Mouse (Mus musculus): ENCODE measurements around the gene Rnf144b.

Gene Rnf144b

DNA sequence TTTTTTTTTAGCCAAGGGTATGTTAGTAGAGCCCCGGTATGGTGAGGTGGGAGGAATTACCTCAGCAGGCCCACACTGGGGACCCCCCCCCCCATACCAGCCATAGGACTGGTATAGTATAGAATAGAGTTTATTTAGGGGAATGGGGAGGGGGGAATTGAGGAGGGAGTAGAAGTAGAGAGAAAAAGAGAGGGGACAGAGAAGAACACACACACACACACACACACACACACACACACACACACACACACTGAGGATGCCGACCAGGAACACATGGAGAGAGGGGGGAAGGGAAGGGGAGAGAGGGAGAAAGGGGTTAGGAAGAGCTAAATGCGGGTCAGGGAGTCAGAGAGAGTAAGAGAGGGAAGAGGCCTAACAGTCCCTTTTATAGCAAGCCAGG lies 151.7 kb downstream of the Rnf144b start:
- DNase-seq = no peak

DNA sequence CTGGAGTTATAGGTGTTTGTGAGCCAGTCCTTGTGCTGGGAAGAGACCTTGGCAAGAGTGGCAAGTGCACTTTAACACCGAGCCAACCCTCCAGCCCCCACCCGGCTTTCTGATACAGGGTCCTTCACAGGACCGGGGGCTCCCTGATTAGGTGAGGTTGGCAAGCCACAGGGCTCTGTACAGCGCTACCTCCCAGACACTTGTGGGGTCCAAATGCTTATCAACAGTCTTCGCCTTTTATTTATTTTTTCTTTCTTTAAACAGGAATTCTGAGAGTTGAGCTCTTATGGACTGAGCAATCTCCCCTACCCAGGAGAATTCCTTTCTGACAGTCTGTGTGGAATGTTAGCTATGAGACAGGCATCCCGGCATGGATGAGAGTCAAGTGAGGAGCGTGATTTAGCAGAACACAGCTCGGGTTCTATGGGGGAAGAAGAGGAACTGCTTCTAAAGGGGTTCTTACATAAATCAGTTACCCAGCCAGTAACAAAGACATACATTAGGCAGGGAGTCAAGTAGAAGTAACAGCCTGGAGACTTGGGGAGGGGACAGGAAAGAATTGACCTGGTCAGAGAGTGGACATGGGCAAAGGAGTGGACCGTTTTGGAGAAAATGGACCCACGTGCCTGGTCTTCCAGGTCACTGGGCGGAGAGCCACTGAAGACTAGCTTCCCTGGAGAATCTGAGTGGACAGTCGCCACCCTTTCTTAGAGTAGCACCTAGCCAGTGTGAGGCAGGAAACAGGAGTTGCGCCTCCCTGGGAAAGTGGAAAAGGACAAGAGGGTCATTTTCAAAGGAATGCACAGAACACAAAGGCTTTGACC lies 154.8 kb downstream of the Rnf144b start:
- no peak for DNase-seq

DNA sequence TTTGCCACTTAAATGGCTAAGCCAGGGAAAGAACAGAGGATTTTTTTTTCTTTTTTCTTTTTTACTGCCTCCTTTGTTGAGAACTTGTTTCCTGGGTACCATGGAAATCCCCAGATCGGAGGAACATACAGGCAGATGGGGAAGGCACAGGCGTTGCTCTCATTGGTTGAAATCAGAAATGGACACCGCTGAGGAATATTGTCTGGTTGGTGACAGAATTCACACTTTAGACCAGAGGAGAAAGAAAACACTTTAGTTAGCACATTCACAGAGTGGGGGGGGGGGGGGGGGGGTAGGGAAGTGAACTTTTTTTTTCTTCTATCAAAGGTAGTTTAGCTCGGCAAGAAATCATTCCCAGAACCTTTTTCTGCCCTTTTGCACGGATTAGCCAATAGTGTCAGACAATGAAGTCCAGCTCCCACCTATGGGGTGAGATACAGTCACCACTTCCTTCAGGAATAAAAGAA lies 155.4 kb downstream of the Rnf144b start:
- no peak for DNase-seq

DNA sequence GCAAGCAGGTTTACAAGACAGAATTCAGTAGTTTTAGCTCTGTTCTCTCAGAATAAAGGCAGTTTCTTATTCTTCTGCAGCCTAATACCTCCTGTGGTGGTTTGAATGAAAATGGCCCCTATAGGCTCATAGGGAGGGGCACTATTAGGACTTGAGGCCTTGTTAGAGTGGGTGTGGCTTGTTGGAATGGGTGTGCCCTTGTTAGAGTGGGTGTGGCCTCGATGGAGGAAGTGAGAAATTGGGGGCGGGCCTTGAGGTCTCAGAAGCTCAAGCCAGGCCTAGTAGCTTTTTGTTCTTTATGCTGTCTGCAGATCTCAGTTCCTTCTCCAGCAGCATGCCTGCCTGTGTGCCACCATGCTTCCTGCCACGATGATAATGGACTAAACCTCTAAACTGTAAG lies 159.8 kb downstream of the Rnf144b start:
- DNase-seq = no peak

DNA sequence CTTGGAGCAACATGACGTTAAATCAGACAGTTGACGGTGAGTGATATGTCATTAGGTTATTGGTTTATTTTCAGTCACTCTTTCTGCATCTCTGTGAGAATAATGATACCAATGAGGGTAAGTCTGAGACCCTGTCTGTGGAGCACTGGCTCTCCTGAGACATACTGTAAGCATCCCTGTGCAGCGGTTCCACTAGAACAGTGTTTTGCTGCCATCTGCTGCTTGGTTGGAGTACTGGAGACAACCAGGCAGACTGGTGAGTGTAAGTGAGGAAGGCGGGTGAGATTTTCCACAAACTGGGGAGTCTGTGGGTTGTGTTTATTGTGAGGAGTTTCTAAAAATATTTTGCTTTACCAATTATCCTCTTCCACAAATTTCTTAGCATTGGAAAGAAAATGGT lies 166.0 kb downstream of the Rnf144b start:
- peak; percentile 47 for DNase-seq

DNA sequence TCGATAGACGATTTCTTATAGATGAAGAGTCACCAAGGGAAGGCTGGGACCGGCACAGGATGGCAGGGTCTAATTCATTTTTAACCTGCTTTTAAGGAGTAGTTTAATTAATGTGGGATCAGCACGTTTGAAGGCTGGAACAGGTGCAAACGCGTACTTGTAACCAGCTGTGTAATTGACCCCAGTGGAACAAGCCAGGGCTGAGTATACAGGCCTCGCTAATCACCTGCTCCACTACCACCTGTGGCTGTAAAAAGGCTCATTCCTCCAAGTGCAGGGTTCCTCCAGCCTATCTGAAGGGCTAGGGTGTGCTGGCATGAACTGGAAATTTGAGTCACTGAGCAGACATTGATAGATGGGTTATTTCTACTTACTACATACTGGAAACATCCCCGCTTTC lies 174.0 kb downstream of the Rnf144b start:
- no peak for DNase-seq
